Mouse (Mus musculus): ENCODE data around the gene Casr.

The Casr gene

DNA sequence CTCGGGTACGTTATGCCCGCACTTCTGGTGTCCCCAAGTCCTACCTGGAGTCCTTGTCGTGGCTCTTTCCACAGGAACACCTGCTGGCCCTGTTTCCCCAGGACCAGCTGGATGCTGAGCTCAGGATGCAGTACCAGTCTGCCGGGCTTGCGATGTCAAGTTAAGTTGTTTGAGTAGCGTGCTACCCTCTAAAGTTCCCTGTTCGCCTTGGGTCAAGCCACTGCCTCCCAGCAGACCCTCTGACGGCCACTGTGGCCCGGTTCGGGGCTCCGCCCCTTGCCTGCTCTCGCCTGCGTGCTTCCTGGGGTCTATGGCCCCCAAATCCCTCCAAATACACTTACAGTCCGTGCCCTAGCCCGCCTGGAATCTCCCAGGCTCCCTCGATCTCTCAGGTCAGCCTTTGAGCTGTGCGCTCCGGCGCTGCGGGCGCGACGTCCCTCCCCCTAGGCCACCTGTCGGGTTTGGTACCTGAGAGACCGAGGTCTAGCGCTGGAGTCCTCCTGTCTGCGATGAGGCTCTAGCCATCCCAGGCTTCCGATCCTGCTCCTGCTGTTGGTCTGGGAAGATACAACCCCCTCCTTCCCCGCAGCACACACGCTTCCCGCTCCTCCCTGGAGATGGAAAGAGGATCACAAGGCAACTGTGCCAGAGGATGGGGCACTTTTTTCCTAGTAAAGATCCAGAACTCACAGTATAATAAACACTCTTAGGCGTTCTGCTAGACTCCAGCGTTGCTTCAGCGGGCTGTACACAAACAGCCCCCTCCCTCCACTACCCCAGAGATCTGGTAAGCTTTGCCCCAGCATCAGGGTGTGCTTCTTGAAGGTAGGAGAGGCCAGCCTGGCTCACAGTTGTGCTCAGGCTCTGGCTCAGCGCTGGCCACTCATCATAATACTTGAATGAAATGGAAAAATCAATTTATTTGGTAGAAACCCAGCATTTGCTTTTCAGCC lies at the start of gene Casr:
TSS of gene Casr (minus strand) at position 756 of the 953 bp plus-strand sequence.
- no peak for DNase-seq

GRCm38 (mm10) chr16:36602632-36603031 lies 40.7 kb upstream of the Casr start:
- no peak for DNase-seq

- no peak for DNase-seq
Observed at GRCm38 (mm10) chr16:36598265-36598664, 36.3 kb upstream of the Casr start.

DNA sequence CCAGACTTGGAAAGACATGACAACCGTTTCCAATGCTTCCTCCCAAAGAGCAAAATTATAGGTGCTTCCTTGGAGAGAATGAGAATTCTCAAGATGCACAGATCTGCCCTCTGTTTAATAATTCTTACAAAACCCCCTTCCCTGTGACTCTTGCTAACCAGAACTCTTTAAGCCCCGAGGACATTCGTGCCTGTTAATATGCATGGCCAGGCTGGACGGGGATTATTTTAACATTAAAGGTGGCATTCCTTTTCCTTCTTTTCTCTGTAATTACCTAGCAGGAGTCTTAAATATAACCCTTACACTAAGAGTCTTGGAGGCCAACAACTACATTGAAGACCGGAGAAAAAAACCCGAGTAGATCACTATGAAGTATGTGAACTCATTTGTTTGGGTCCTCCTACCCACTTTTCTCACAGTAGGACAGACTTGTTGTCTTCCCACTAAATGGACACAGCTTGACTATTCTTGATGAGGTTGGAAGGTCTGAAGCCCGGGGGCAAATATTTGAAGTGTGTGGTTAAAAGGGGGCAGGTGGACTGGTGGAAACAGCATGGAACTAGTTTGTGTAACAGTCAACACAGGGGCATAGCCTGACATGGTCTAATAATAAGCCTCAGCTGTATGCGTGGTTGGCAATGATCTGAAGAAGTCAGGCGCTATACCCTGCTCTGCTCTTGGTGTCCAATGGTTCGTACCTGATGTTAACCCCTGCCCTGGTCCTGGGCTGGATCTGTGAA lies 34.9 kb upstream of the Casr start:
- no peak for DNase-seq

- DNase-seq = no peak
Observed at GRCm38 (mm10) chr16:36589898-36590297, 28.0 kb upstream of the Casr start.

- no peak for DNase-seq
Observed at GRCm38 (mm10) chr16:36587971-36588370, 26.0 kb upstream of the Casr start.

GRCm38 (mm10) chr16:36582073-36582472 lies 20.1 kb upstream of the Casr start:
- DNase-seq = no peak

DNA sequence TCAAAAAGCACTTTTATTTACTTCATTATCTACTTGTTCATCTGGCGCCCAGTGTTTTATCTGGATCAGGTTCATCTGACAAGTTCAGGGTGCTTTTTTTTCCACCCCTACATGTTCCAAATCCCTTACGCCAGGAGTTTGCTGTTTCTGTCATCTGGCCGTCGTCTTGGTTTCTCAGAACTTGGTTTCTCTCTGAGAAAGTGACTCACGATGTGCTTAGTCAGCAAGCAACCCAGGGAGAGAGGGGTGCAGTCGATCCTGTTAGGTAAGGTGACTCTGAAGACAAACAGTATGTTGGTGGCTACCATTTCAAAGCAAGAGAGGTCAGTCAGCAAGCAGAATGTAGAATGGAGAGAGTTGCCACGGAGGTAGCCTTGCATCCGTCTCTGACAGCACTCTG lies 10.0 kb upstream of the Casr start:
- no peak for DNase-seq

GRCm38 (mm10) chr16:36559573-36559972 lies 2.4 kb downstream of the Casr start:
- no peak for DNase-seq

GRCm38 (mm10) chr16:36555672-36556165 lies 6.2 kb downstream of the Casr start:
- no peak for DNase-seq

DNA sequence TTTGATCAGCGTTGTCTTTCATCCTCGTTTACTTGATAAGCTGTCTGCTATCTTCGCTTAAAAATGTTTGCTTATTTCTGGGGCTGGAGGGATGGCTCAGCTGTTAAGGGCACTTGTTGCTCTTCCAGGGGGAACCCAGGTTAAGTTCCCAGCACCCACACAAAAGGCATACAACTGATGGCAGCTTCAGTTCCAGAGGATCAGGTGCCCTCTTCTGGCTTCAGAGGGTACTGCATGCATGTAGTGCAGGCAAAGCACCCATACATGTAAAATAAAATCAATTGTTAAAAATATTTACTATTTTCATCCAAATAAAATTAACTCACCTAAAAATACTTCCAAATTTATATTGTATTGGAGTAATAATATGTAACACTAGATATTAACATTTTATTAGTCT lies 8.3 kb downstream of the Casr start:
- DNase-seq = no peak

DNA sequence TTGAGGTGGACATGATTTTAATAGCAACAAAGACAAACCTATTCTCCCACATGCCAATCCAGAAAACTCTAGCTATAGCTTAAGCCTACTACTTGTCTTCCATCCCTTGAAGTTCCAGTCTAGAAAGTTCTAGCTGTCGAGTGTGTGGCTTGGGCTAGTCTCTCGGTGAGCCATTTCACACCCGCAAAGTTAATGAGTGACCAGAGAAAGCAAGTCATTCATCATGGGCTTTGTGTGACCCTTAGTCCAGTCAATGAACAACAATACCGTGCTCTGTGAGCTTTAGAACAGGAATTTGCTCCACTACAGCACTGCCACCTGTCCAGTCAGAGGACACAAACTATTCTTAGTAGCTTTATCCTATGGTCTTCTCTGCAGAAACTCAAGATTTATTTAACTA lies 16.6 kb downstream of the Casr start:
- no peak for DNase-seq

GRCm38 (mm10) chr16:36543091-36543490 lies 18.9 kb downstream of the Casr start:
- no peak for DNase-seq

GRCm38 (mm10) chr16:36540834-36541233 lies 21.1 kb downstream of the Casr start:
- DNase-seq = no peak

DNA sequence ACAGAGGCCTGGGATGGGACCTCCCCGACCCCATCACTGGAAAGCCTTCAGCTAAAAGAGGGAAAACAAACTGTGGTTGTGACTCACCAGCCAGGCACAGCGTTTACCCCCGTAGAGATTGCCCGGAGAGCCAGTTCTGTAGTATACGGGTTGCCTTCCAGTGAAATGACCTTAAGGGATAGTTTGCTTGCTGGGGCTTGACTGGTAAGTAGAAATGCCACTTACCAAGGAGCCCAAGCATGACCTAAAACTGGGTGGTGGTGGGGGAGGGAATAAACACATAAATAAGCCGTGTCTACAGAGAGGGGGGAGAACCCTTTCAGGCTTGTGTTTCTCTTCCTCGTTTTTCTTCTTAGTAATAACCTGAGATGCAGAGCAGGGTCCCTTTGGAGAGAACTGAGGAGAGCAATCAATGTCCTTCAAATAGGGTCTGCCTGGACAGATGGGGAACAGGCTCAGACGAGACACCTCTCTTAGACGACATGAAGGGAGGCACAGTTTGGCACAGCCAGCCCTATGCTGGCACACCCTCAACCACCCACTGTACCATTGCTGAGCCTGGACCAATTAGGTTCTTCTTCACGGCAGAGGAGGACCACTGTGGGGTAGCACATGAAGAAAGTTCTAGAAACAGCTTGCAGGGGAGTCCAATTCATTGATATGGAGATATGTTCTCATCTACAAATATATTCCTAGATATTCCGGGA lies 28.8 kb downstream of the Casr start:
- DNase-seq = no peak

- DNase-seq = no peak
Observed at GRCm38 (mm10) chr16:36532046-36532445, 29.9 kb downstream of the Casr start.

DNA sequence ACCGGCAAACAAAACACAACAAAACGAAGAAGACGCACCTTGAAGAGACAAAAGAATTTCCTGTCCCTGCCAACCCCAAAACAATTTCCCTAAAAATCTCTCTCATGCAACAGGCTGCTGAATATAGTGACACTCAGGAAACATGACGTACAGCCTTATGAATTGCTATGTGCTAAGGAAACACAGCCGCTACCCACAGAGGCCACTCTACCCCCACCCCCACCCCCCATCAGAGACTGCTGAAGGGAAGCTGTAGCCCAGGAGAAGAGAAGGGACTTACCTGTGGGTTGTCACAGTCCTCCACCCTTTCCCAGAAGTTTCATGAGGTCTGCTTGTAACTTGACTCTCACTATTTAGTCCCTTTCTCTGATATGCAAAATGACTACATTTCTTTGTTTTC lies 30.3 kb downstream of the Casr start:
- no peak for DNase-seq

DNA sequence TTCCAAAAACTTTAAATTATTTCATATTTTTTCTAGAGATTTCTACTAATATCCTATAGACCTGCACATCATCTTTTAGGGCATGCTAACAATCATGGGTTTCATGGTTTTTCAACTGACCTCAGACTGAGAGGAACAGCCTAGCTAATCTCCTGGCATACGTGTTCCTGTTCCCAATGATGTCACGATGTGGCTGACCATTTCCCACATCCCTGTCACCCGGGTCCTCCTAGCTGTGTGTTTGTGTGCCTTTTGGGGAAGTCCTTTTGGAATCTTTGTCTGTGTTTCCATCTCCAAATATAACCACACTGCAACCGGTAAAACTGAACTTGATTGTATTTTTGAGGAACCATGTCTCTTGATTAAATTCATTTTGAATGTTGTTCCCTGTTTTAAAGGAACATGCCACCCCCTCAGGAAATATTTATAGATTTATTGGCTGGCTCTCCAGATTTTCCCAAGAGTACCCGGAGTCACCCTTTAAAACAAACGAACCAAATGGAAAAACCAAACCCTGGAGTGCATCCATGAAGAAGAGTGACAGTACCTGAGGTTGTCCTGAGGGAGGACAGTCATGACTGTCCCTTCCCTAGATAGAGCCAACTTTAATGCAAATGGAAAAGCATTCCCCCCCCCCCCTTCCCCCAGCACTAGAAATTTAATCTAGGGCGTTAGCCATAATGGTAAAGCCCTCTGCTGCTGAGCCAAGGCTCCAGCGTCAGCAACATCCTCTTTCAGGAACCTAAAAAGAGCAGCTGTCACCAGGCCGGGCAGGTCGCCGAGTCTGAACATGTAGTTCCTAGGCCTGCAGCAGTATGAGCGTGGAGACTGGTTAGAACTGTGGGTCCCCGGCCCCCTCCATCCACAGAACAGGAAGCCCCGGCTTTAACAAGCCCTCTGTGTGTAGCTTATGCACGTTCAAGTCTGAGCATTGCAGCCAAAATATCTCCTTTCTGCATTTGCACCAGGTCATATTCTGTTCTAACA lies 31.1 kb downstream of the Casr start:
- DNase-seq = no peak

- DNase-seq = no peak
Observed at GRCm38 (mm10) chr16:36528822-36529221, 33.1 kb downstream of the Casr start.

- no peak for DNase-seq
Observed at GRCm38 (mm10) chr16:36526596-36527282, 35.2 kb downstream of the Casr start.

- DNase-seq = no peak
Observed at GRCm38 (mm10) chr16:36523095-36523494, 38.8 kb downstream of the Casr start.
